Mouse (Mus musculus) mouse trophoblast stem cell (cell line): ENCODE data around the gene Olfr951.

Source experiments
- in situ Hi-C, 2 experiments: fragments of 300-500 bp; cut with MseI, MboI; formaldehyde crosslinking; loops; 2 replicates in 1 of 2; 3 replicates in 1 of 2; pipeline ENCODE4 v1.15.1; 2025

Gene Olfr951

GRCm38 (mm10) chr9:39387110-39387509 is at the start of gene Olfr951:
Olfr951 (plus strand) TSS chr9:39387410.
- in situ Hi-C loops: no loop called here

GRCm38 (mm10) chr9:39427048-39427447 is 39.8 kb downstream of the Olfr951 start, which contains the start of gene Olfr952:
Olfr952 (minus strand) TSS chr9:39427148.
- in situ Hi-C loops: no loop called here
